Mouse (Mus musculus): ENCODE data around the gene Mael. TPM values are rescaled to one million over a fixed set of nuclear protein-coding genes. Genes with fewer than 3 reads are reported as not detected.
A peak's percentile ranks its signal among the peaks of the same experiment; 100 is the strongest.

Gene Mael
- polyA plus RNA-seq, 1 experiment from 2014 or later: not detected

DNA sequence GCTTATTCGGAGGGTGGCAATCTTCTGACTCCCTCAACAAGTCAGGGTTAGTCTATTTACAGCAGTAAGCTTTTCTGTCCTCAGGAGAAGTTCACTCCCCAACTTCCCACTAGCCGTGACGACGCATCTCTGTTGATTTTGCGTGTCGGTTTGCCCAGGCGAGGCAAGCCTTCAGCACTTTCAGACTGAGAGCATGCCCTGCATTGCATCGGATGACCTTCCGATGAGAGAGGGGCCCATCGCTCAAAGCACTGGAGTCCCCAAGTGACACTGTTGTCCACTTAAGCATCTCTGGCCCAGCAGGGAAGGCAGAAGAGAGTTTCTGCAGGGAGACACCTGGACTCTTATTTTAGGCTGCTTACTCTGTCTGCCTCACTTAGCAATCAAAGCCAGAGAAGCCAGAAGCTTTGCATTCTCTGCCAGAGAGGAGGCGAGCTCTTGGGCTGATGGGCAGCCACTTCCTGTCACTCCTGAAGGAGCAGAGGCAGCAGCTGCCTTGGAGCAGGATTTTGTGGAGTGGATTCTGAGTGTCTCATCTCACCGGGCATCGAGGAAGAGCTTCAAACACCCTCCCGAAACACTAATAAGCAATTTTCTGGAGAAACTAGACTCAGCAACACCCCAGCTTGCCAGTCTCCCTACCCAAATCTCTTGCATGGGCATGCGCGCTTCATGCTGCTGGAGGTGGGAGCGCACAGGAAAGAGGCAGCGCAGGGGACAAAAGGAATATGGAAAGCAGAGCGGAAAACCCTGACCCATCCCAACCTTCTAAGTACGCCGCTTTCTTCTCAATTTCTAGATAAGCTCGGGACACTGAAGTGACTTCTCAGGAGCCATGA is 53.9 kb downstream of the Mael start:
- Histone ChIP-seq H3K27me3 (ENCODE audit: control insufficient read depth, insufficient read depth, low read length) (no peaks in the 10 kb centered on the region), H3K9me3 (ENCODE audit: control insufficient read depth, low read length) (no peaks in the 10 kb centered on the region), H3K36me3 (ENCODE audit: control insufficient read depth, insufficient read depth, low read length) (no peaks in the 10 kb centered on the region), H3K4me1 (ENCODE audit: control insufficient read depth, insufficient read depth, low read length) (no peaks in the 10 kb centered on the region; the same call in 1 of the 2 replicates), H3K4me2 (replicated peaks; ENCODE audit: low read depth, low read length) (no peak overlapping the region), H3K9ac (ENCODE audit: low read depth, low read length) (no peak overlapping the region), H3K4me3 (ENCODE audit: low read length) (no peak overlapping the region), H3K27ac (ENCODE audit: low read depth, low read length) (no peak overlapping the region)
- WGBS: 71% methylated on average over 22 of the region's 22 CpGs
- ATAC-seq (ENCODE audit: low FRiP score, low TSS enrichment): no peak

DNA sequence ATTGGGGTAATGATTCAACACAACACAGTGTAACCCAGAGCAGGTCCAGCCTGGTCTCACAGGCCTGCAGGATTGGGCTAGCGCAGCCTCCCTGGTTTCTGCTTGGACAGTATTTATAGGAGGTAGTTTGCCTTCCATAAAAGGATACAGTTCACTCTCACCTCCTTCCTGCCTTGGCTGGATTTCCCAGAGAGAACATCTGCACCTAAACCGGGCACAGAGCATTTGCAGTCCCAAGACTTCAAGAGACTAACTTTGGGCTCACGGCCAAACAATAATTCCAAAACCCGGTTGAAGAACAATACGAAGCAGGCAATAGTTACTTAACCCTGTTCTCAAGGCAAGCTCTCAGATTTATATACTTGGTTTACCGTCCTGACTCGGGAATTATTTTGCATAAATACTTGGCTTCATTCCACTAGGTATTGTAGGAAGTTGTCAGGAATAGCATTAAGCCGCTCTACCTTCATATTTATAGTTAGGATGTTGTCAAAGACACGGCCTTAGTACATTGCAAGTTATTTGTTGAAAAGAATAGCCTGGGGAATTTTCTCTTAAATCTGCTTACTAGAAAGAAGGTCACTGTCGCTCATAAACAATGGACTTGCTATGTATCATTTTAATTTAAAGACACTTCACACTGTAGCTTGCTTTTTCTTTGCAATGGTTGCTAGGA is 55.5 kb downstream of the Mael start:
- no peaks in the 10 kb centered on the region for H3K36me3 ChIP-seq (ENCODE audit: control insufficient read depth, insufficient read depth, low read length)
- H3K27me3 ChIP-seq (ENCODE audit: control insufficient read depth, insufficient read depth, low read length): no peaks in the 10 kb centered on the region
- 0 out of 2 replicates have a peak, but pooled peaks have one; percentile 20 for ATAC-seq (ENCODE audit: low FRiP score, low TSS enrichment)
- no peak overlapping the region for H3K9ac ChIP-seq (ENCODE audit: low read depth, low read length)
- H3K4me3 ChIP-seq (ENCODE audit: low read length): no peak overlapping the region
- H3K9me3 ChIP-seq (ENCODE audit: control insufficient read depth, low read length): no peaks in the 10 kb centered on the region
- no peak overlapping the region for H3K4me2 ChIP-seq (replicated peaks; ENCODE audit: low read depth, low read length)
- 54% methylated on average over 10 of the region's 10 CpGs for WGBS
- no peak overlapping the region for H3K27ac ChIP-seq (ENCODE audit: low read depth, low read length)
- H3K4me1 ChIP-seq (ENCODE audit: control insufficient read depth, insufficient read depth, low read length): no peaks in the 10 kb centered on the region; the same call in 1 of the 2 replicates

DNA sequence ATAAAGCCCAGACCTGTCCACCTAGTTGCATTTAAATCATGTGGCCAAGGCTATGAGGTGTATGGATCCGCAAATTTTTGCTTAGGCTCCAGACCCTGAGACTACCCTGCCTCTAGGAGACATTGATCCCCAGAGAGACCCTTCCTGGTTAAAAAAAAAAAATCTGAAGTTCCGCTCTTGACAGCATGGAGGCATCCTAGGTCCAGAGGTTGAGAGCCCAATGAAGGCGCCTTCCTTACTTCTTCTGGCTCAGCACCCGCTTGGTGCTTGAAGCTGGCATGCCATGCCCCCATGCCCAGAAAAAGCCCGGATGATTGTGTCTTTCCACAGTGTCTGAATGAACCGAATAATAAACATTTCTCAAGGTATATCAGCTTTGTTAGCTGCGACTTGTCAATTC is 57.0 kb downstream of the Mael start:
- Histone ChIP-seq H3K4me2 (replicated peaks; ENCODE audit: low read depth, low read length) (no peak overlapping the region), H3K27me3 (ENCODE audit: control insufficient read depth, insufficient read depth, low read length) (no peaks in the 10 kb centered on the region), H3K9me3 (ENCODE audit: control insufficient read depth, low read length) (no peaks in the 10 kb centered on the region), H3K4me3 (ENCODE audit: low read length) (no peak overlapping the region), H3K9ac (ENCODE audit: low read depth, low read length) (no peak overlapping the region), H3K36me3 (ENCODE audit: control insufficient read depth, insufficient read depth, low read length) (no peaks in the 10 kb centered on the region), H3K27ac (ENCODE audit: low read depth, low read length) (no peak overlapping the region), H3K4me1 (ENCODE audit: control insufficient read depth, insufficient read depth, low read length) (no peaks in the 10 kb centered on the region; the same call in 1 of the 2 replicates)
- no peak for ATAC-seq (ENCODE audit: low FRiP score, low TSS enrichment)
- 93% methylated on average over 7 of the region's 7 CpGs for WGBS

DNA sequence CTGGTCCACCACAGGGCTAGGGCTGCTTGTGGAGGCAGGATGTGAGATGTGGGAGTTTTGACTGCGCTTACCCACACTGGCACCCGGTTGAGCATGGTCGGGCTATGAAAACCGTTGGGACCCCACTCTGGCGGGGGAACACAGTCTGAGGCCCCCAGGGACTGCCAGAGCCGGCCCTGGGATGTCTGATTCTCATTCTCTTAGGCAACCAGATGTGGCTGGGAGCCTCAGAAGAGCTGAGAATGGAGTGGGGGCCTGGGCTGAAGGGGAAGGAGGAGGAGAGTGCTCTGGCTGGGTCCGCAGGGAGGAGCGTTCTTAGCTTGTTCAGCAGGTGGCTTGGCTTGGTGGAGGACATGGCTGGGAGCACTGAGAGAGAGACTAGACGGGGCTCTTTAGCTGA is 64.9 kb downstream of the Mael start:
- no peak overlapping the region for H3K4me3 ChIP-seq (ENCODE audit: low read length)
- no peaks in the 10 kb centered on the region for H3K36me3 ChIP-seq (ENCODE audit: control insufficient read depth, insufficient read depth, low read length)
- ATAC-seq (ENCODE audit: low FRiP score, low TSS enrichment): no peak
- no peak overlapping the region for H3K9ac ChIP-seq (ENCODE audit: low read depth, low read length)
- H3K4me2 ChIP-seq (replicated peaks; ENCODE audit: low read depth, low read length): no peak overlapping the region
- no peak overlapping the region for H3K27ac ChIP-seq (ENCODE audit: low read depth, low read length)
- WGBS: 74% methylated on average over 9 of the region's 9 CpGs
- H3K4me1 ChIP-seq (ENCODE audit: control insufficient read depth, insufficient read depth, low read length): no peaks in the 10 kb centered on the region
- H3K9me3 ChIP-seq (ENCODE audit: control insufficient read depth, low read length): no peaks in the 10 kb centered on the region
- no peaks in the 10 kb centered on the region for H3K27me3 ChIP-seq (ENCODE audit: control insufficient read depth, insufficient read depth, low read length)

DNA sequence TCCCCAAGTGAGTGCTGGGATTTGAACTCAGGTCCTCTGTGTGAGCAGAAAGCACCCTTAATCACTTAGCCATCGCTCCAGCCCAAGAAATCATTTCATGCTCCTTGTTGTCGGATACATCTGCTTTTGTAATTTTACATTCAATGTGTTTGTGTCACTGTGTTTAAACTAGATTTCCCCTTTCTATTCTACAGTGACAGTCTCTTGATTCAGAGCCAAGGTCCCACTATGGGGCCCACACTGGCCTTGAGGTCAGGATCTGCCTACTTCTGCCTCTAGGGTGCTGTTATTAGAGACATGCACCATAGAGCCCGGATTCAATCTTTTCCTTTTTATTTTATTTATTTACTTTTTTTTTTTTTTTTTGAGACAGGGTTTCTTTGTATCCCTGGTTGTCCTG is 65.6 kb downstream of the Mael start:
- no peaks in the 10 kb centered on the region for H3K36me3 ChIP-seq (ENCODE audit: control insufficient read depth, insufficient read depth, low read length)
- H3K27me3 ChIP-seq (ENCODE audit: control insufficient read depth, insufficient read depth, low read length): no peaks in the 10 kb centered on the region
- H3K9ac ChIP-seq (ENCODE audit: low read depth, low read length): no peak overlapping the region
- 86% methylated on average over 3 of the region's 3 CpGs for WGBS
- H3K9me3 ChIP-seq (ENCODE audit: control insufficient read depth, low read length): no peaks in the 10 kb centered on the region
- H3K4me1 ChIP-seq (ENCODE audit: control insufficient read depth, insufficient read depth, low read length): no peaks in the 10 kb centered on the region
- no peak overlapping the region for H3K4me3 ChIP-seq (ENCODE audit: low read length)
- H3K27ac ChIP-seq (ENCODE audit: low read depth, low read length): no peak overlapping the region
- ATAC-seq (ENCODE audit: low FRiP score, low TSS enrichment): no peak
- H3K4me2 ChIP-seq (replicated peaks; ENCODE audit: low read depth, low read length): no peak overlapping the region

DNA sequence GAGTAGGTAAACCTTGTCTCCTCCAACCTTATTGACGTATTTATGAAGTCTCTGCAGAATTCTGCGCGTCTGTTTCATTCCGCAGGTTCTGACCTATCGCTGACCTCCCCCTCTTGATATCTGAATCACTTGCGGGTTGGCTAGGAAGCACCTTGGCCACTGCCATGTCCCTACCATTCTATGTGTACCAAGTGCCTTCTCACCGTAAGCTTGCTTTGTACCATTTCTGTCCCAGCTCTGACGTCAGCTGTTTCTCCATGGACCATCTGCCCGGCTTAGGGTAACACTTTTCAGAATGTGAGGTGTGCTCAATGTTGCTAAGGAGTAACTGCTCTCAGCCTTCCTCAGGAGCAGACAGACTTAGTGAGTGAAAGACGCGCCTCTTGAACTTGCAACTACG is 67.7 kb downstream of the Mael start:
- 90% methylated on average over 12 of the region's 12 CpGs for WGBS
- Histone ChIP-seq H3K4me1 (ENCODE audit: control insufficient read depth, insufficient read depth, low read length) (no peaks in the 10 kb centered on the region), H3K4me3 (ENCODE audit: low read length) (no peak overlapping the region), H3K9me3 (ENCODE audit: control insufficient read depth, low read length) (no peaks in the 10 kb centered on the region), H3K4me2 (replicated peaks; ENCODE audit: low read depth, low read length) (no peak overlapping the region), H3K27ac (ENCODE audit: low read depth, low read length) (no peak overlapping the region), H3K36me3 (ENCODE audit: control insufficient read depth, insufficient read depth, low read length) (no peaks in the 10 kb centered on the region), H3K9ac (ENCODE audit: low read depth, low read length) (no peak overlapping the region), H3K27me3 (ENCODE audit: control insufficient read depth, insufficient read depth, low read length) (no peaks in the 10 kb centered on the region)
- ATAC-seq (ENCODE audit: low FRiP score, low TSS enrichment): no peak

DNA sequence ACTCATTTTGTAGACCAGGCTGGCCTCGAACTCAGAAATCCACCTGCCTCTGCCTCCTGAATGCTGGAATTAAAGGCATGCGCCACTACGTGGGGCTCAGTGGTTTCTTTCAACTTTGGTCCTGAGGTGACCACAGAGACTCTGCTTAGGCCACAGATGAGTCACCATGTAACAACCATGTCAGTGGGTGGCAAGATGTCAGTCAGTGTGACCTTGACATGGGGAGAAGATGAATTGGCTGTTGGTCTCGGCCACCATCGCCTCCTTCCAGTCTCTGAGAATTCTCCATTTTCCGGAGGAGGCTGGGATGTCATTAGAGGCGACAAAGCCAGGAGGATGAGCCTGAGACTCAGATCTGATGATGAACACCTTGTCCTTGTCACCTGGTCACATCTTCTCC is 68.8 kb downstream of the Mael start:
- H3K36me3 ChIP-seq (ENCODE audit: control insufficient read depth, insufficient read depth, low read length): no peaks in the 10 kb centered on the region
- no peak overlapping the region for H3K9ac ChIP-seq (ENCODE audit: low read depth, low read length)
- no peak overlapping the region for H3K4me2 ChIP-seq (replicated peaks; ENCODE audit: low read depth, low read length)
- no peaks in the 10 kb centered on the region for H3K27me3 ChIP-seq (ENCODE audit: control insufficient read depth, insufficient read depth, low read length)
- no peak overlapping the region for H3K27ac ChIP-seq (ENCODE audit: low read depth, low read length)
- no peak for ATAC-seq (ENCODE audit: low FRiP score, low TSS enrichment)
- no peaks in the 10 kb centered on the region for H3K4me1 ChIP-seq (ENCODE audit: control insufficient read depth, insufficient read depth, low read length)
- WGBS: 78% methylated on average over 7 of the region's 7 CpGs
- no peaks in the 10 kb centered on the region for H3K9me3 ChIP-seq (ENCODE audit: control insufficient read depth, low read length)
- no peak overlapping the region for H3K4me3 ChIP-seq (ENCODE audit: low read length)

DNA sequence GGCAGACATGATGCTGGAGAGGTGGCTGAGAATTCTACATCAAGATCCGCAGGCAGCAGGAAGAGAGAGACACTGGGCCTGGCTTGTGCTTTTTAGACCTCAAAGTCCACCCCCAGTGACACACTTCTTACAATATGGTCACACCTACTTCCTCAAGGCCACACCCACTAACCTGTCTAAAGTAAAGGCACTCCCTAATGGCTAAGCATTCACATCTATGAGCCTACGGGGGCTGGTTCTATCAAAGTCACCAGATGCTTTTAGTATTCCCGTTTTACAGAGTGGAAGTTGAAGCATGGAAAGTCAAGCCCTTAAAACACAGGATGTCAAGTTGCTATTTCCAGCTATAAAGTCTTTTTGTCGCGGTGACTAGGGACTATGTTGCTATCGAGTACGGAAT is 70.5 kb downstream of the Mael start:
- Histone ChIP-seq H3K4me1 (ENCODE audit: control insufficient read depth, insufficient read depth, low read length) (no peaks in the 10 kb centered on the region), H3K4me3 (ENCODE audit: low read length) (no peak overlapping the region), H3K36me3 (ENCODE audit: control insufficient read depth, insufficient read depth, low read length) (no peaks in the 10 kb centered on the region), H3K27me3 (ENCODE audit: control insufficient read depth, insufficient read depth, low read length) (no peaks in the 10 kb centered on the region), H3K4me2 (replicated peaks; ENCODE audit: low read depth, low read length) (no peak overlapping the region), H3K27ac (ENCODE audit: low read depth, low read length) (no peak overlapping the region), H3K9me3 (ENCODE audit: control insufficient read depth, low read length) (no peaks in the 10 kb centered on the region), H3K9ac (ENCODE audit: low read depth, low read length) (no peak overlapping the region)
- 94% methylated on average over 7 of the region's 7 CpGs for WGBS
- ATAC-seq (ENCODE audit: low FRiP score, low TSS enrichment): no peak

DNA sequence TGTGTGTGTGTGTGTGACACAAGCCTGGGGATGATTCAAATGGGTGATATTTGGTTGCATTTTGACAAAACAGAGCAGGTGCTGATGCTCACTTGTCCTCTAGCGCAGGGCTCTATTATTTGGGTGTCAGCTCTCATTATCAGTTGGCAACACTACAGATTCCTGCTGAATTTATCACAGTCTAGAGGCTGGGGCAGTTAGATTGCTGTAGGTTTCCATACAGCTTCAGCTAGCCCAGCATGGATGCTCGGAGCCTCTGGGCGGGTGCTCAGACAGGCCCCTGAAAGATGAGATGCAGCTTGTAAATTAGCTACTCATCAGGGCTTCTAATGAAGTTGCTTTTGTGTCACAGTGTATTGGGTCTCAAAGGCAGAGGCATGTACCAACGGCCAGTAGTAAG is 71.1 kb downstream of the Mael start:
- Histone ChIP-seq H3K36me3 (ENCODE audit: control insufficient read depth, insufficient read depth, low read length) (no peaks in the 10 kb centered on the region), H3K4me3 (ENCODE audit: low read length) (no peak overlapping the region), H3K27ac (ENCODE audit: low read depth, low read length) (no peak overlapping the region), H3K4me1 (ENCODE audit: control insufficient read depth, insufficient read depth, low read length) (no peaks in the 10 kb centered on the region), H3K27me3 (ENCODE audit: control insufficient read depth, insufficient read depth, low read length) (no peaks in the 10 kb centered on the region), H3K4me2 (replicated peaks; ENCODE audit: low read depth, low read length) (no peak overlapping the region), H3K9ac (ENCODE audit: low read depth, low read length) (no peak overlapping the region), H3K9me3 (ENCODE audit: control insufficient read depth, low read length) (no peaks in the 10 kb centered on the region)
- 76% methylated on average over 4 of the region's 4 CpGs for WGBS
- ATAC-seq (ENCODE audit: low FRiP score, low TSS enrichment): no peak
